Mouse (Mus musculus) layer of hippocampus, postnatal 10 days (tissue): ENCODE results near the gene Triobp. TPM values are rescaled to one million over a fixed set of nuclear protein-coding genes. Genes with fewer than 3 reads are reported as not detected.
"Not testable (repeated sequence)": the region's sequence is repeated elsewhere in the genome, so short reads cannot be mapped to it uniquely, and the experiment has no call there.

ENCODE experiments used
- DNase-seq, 2 experiments: peaks; one replicate each; pipeline ENCODE4 v3.0.0; 2021; ENCODE audit warnings: low spot score in 2 of 2
- total RNA-seq, 2 experiments: library from RNA; stranded (reverse); gene quantifications; 2 replicates each; pipeline ENCODE4 v1.2.3; 2021

Triobp gene
- total RNA-seq, 2 experiments from 2014 or later = 26.4 to 28.9 TPM

DNA sequence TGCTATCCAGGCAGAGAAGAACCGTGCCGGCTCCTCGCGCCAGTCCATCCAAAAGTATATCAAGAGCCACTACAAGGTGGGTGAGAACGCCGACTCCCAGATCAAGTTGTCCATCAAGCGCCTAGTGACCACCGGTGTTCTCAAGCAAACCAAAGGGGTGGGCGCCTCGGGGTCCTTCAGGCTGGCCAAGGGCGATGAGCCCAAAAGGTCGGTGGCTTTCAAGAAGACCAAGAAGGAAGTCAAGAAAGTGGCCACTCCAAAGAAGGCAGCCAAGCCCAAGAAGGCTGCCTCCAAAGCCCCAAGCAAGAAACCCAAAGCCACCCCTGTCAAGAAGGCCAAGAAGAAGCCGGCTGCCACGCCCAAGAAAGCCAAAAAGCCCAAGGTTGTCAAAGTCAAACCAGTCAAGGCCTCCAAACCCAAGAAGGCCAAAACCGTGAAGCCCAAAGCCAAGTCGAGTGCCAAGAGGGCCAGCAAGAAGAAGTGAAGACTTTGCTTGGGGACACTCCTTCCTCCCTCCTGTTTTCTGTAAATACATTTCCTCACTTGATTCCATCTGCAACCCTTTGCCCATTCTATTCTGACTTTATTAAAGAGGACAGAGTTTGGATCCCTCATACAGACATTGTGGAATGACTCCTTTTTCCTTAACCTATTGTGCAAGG, 81.4 kb downstream of the Triobp start:
- DNase-seq = no peak

DNA sequence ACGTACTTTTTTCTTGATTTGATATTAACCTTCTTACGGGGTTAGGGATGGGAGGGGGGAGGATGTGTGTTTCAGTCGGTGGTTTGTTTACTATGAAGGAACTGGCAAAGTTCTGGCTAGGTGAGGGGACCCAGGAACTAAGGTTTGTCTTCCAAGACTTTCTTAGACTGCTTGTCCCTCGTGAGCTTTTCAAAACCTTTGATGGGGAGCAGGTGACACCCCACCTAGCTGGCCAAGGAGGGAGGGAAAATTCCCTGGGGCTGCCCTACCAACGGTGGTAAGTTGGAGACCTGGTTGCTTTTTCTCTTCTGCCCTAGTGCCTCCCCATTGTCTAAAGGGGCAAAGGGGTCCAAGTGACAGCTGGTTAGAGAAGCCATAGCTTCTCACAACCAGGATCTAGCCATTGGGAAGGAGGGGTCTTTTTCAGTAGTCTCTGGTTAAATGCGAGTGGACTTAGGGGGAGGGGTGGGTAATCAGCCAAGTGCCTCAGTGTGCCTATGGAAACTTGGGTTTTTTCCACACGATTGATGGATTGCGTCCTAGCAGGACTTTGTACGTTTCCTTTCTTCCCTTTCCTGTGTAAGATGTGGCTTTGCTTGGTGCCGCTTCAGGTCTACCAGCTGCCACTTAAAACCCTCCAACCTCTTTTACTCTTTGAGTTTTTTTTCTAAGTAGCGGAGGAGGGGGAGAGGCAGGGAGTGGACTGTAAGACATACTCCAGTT, 82.2 kb downstream of the Triobp start:
- DNase-seq = no peak

DNA sequence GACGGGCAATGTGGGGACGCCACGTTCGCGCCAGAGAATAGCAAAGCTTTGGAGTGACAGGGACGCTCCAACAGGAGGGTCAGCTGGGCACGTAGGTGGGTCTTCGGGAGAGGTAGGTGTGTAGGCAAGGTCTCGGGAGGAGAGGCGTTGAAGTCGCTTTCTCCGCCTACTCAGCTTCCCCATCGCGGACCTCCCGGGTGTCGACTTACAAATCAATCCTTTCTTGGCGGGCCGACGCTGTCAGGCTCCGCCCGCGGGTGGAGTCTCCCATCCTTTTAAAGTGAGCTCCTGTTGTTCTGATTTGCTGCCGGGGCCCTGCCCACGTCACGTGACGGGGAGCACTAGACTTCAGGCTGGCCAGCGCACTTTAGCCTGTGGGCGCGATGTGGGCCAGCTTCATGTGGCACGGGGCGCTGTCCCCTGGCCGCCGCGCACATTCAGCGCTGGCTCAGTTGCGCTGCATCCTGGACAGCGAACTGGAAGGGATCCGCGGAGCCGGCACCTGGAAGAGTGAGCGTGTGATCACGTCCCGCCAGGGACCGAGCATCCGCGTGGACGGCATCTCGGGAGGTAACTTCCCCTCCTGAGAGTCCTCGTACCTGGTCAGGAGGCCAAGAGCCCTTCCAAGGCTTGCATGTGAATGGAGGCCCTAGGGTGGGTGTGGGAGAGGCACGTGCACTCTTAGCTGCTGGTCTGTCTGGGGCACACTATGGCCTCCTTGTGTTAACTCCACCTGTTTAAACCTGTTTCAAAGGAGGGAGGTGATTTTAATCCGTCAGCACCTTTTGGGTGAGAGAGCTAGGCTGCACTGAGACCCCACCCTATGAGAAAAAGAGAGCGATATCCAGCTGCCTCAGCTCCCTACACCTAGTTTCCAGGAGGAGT, 83.3 kb downstream of the Triobp start:
- peak; percentile 75 to 83 for DNase-seq

DNA sequence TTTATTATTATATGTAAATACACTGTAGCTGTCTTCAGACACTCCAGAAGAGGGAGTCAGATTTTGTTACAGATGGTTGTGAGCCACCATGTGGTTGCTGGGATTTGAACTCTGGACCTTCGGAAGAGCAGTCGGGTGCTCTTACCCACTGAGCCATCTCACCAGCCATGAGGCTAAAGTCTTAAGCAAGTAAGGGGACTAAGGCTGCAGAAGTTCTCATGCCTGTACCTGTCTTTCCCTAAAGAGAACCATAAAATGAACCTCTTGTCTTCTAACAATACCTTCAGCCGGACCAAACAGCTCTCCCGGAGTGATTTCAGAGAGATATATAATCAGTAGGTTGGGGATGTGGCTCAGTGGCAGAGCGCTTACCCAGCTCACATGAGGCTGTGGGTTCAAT, 84.4 kb downstream of the Triobp start:
- not testable (repeated sequence) for DNase-seq

DNA sequence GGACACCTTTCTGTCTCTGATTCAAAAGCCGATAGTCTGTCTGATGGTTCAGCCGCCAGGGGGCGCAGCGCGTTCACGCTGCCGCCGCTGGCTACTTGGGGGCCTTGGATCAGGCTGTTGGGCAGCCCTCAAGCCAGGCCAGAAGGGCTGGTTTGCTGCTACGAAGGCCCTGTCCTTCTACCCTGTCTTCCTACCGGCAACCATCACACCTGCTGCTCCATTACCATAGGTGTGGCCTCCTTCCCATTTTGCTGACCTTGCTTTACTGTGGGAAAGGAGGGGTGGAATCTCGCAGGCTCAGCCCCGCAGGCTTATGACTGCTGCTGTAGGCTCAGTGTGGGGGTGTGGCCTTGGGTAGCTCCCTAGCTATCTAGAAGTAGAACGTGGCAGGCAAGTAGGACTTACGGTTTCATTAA, 90.4 kb downstream of the Triobp start:
- peak; percentile 65 to 79 for DNase-seq

DNA sequence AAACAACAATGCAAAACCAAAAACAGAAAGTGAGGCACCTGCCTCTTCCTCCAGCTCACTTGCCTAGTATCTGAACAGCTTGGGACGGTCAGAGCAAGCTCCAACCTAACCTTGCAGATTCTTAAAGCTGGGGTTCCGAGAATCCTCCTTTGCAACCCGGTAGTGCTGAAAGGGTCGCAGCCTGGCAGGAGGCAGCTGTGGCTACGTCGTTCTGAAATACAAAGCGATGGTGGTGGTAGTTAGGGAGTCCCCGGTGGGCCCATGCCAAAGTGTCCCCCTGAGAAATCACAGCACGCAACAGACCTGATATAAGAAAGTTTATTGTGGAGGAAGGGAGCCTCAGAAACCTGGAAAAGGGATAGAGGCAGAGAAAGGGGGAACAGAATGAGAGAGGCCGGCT, 90.8 kb downstream of the Triobp start:
- no peak for DNase-seq

DNA sequence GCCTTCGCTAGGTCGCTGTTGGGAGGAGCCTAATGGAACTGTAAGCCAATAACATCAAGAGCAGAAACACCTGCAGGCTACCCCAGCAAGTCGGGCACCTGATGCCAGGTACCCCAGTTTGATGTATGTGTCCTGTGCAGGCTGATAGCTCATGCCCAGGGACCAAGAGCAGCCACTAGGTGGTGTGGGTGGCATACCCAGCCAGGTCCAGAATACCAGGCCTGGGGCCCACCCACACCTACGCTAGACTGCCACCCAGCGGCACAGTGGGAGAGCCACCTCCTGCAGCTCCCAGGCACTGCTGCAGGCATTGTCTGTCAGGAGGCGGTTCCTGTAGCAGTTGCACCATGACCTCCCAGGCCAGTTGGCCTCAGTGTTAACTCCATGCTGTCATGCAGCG, 91.3 kb downstream of the Triobp start:
- DNase-seq = peak; percentile 70

DNA sequence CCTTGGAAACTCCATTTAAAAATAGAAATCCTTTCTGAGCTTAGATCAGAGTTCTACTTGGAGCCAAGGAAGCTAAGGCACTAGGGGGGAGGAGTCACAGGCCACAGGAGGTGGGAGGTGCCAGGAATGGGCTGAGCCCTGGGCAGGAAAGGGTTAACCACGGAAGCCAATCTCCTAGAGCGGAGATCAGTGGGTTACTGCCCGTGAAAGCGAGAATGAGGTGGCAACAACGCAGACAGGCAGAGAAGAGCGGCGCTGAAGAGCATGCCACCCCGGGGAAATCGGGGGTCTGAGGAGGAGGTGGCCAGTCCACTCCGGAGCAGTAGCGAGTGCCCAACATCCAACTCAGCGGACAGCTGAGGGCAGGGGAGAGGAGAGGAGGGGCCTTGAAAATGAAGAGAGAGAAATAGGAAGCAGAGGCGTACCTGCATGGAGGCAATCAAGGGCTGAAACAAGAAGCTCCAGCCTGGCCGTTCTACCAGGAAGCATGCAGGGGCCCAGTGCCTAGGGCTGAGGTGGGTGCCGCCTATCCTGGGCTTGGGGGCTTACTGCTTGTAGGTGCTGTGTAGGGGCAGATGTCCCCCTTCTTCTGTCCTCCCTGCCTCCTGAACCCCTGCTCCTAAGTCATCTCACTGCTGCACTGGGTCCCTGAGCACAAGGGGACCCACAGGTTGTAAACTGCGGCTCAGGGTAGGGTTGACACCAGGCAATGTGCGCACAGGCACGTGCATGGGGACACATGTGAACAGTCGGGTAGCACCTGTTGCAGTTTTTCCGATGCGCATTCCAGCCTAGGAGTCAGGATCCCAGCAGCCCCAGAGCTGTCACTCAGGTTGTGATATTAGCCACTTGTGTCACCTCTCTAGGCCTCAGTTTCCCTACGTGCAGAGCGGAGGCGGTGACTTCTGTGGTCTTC, 93.2 kb downstream of the Triobp start:
- no peak for DNase-seq

DNA sequence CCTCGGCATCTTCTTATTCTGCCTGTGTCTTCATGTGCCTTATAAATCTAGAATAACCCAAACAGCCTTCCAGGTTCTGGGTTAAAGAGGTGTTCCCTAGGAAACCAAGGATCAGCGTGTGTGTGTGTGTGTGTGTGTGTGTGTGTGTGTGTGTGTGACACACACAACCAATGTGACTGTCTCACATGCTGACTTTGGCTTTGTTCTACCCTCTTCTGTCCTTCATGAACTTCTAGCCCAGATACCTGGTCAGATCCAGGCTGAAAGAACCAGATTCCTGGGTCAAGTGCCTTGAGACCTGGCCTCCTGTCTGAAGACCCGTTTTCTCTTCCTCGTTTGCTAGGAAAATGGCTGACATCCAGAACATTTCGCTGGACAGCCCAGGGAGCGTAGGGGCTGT, 94.1 kb downstream of the Triobp start, which contains the start of gene Galr3:
Galr3 (plus strand) TSS at position 301 of the 400 bp plus-strand sequence.
- DNase-seq = no peak

DNA sequence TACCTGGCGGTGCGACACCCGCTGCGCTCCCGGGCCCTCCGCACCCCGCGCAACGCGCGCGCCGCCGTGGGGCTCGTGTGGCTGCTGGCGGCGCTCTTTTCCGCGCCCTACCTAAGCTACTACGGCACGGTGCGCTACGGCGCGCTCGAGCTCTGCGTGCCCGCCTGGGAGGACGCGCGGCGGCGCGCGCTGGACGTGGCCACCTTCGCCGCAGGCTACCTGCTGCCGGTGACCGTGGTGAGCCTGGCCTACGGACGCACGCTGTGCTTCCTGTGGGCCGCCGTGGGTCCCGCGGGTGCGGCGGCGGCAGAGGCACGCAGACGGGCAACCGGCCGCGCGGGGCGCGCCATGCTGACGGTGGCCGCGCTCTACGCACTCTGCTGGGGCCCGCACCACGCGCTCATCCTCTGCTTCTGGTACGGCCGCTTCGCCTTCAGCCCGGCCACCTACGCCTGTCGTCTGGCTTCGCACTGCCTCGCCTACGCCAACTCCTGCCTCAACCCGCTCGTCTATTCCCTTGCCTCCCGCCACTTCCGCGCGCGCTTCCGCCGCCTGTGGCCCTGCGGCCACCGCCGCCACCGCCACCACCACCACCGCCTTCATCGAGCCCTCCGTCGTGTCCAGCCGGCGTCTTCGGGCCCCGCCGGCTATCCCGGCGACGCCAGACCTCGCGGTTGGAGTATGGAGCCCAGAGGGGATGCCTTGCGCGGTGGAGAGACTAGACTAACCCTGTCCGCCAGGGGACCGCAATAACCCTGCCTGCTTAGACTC, 95.4 kb downstream of the Triobp start:
- peak; percentile 38 to 47 for DNase-seq

DNA sequence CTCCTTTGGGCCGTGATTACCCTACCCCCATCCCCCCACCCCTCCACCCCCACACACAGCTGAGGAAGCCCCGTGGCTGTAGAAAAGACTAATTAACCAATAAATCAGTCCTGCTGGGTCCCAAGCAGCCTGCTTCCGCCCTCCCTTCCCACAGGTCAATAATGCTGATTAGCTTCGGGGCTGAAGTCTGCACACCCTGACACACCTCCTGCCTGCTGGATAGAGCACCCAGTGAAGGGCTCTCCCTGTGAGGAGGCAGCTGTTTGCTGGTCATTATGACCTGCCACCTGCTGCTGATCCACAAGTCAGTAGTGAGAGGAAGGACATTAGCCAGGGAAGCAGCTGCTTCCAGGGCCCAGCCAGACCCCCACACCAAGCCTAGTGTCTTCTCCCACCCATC, 97.3 kb downstream of the Triobp start:
- no peak for DNase-seq

DNA sequence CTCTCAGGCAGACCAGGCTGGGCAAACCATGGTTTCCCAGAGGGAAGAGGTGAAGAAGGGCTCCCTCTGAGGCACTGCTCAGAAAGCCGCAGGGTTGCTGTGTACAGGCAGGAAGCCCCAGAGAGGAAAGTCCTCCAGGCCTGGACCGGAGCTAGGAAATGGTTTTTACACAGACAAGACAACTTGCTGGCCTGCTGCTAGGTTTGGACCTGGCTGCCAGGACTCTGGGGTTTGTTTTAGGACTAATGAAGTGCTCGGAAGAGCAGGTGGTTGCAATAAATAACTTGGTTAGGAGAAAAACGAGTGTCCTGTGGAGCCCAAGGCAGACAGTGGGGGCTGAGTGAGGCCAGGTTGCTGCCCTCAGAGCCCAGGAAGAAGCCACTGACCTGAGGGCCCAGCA, 100.7 kb downstream of the Triobp start:
- DNase-seq = no peak

DNA sequence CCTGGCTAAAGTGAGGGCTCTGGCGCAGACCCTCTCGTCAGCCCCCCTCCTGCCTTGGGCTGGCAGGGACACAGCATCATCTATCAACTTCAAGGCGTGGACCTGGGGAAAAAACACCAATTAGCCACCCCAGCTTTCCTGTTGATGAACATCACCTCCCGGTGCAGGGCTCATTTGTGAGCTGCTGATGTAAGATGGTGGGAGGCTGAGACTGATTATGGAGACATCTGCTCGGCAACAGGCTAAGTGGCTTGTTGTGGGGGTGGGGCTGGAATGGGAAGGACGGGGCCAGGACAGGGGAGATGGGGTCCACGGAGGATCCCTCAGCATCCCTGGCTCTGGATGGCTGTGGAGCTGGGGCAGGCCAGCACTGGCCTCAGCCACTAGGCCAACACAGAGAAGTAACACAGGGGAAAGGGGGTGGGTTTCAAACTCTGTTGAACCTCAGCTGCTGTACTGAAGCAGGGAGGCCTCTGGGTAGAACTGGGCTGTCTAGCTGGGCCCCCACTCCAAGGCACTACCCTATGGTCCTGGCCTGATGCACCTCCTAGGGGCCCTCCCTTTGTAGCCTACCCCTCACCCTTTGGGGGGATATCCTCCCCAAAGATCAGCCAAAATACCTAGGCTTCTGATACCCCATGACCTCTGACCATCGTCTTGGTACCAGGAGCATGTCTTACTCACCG, 102.8 kb downstream of the Triobp start:
- DNase-seq = no peak

DNA sequence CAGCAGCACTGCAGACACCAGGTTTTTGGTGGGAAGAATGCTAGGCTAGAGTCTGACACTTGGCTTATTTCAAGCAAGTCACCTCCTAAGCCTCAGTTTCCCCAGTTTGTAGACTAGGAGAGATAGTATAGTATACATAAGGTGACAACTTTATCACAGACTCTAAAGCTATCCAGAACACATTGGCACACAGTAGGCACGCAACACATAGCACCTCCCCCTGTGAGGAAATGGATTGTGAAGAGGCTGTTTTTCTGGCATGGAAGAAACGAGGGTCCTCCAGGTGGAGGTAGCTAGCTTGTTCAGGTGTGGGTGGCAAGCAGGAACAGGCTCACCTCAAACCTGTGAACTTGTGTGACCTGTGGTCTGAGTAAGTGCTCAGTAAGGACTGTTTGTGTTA, 103.4 kb downstream of the Triobp start:
- DNase-seq = no peak

DNA sequence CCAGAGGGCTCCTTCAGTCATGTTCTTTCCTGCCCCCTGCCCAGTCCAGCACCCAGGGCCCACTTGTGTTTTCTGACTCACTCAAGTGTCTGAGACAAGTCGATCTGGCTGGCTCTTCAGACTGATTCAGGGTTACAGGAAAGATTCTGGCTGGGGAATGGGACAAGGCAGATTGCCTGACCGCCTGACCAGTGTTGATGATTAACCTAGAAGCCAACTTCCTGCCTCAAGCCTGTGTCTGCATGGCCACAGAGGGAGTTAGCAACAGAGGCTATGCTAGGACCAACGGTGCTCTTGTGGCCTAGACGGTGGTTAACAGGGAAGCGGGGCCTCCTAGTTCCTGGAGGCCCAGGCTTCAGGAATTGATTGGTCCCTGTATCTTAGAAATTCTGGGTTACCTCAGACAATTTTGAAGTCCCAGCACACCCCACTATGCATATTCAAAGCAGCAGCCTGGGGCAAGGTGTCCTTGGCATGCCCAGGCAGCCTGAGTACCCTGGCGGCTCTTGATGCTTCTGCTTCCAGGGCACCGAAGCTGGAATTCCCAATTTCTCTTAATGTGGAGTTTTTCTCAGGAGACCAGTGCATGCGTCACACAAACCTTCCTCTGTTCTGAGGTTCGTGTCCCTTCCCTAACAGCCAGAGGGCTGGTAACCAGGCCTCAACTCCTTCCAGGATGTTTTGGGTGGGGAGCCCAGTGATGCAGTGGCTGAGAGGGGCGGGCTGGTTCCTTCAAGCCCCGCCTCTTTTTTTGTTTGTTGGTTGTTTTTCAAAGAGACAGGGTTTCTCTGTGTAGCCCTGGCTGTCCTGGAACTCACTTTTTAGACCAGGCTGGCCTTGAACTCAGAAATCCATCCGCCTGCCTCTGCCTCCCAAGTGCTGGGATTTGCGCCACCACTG, 104.2 kb downstream of the Triobp start:
- no peak for DNase-seq

DNA sequence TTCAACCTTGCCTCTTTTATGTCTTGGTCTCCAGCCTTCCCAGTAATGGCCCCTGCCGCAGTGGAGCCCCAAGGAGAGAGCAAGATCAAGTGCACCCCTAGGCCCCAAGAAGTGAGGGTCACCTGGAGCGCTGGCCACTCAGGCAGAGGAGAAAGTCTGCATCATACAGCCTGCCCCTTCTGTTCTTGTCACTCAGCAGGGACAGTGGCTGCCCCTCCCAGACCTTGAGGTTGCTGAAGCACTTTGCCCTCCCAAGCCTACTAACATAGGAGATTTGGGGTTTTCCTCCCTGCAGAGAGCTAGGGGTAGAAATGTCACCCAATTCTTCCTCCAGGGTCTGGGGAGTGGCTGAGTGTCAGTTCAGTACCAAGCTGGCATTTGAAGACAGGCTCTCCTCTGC, 104.8 kb downstream of the Triobp start:
- no peak for DNase-seq
